ENCODE assay signal across 7 mouse cellular contexts in genomic region chr1:71556688-71557612, GRCm38 (mm10). TPM values are rescaled to one million over a fixed set of nuclear protein-coding genes. Genes with fewer than 3 reads are reported as not detected.
DNase-seq lines count a peak whose midpoint lies in the region; ATAC-seq and TF ChIP-seq lines count a peak whose summit lies in the region.

Atic (plus strand) TSS chr1:71557150.

- H3K9ac ChIP-seq in intestine, postnatal 0 days (ENCODE audit: low read depth, low read length): peak within 1 kb of the TSS; percentile 55
- peak within 1 kb of the TSS; percentile 77 for H3K9ac ChIP-seq in midbrain, embryonic 12.5 days (replicated peaks)

- peaks cover 38% of the 10 kb centered on the region for H3K36me3 ChIP-seq in embryonic facial prominence, embryonic 10.5 days (replicated peaks)
- peaks cover 16% of the 10 kb centered on the region for H3K36me3 ChIP-seq in intestine, postnatal 0 days (ENCODE audit: control insufficient read depth, insufficient read depth)
- peaks cover 21% of the 10 kb centered on the region for H3K36me3 ChIP-seq in midbrain, embryonic 12.5 days
- peaks cover 6% of the 10 kb centered on the region for H3K36me3 ChIP-seq in small intestine, adult 2 months (ENCODE audit: control insufficient read depth, insufficient read depth, low read length)

- H3K27ac ChIP-seq in embryonic facial prominence, embryonic 10.5 days (replicated peaks): peak within 1 kb of the TSS; percentile 88
- H3K27ac ChIP-seq in intestine, postnatal 0 days (ENCODE audit: low read depth, low read length): peak within 1 kb of the TSS; percentile 60
- no peak within 1 kb of the TSS; the same call in 1 of the 2 replicates for H3K27ac ChIP-seq in midbrain, embryonic 12.5 days (replicated peaks)
- no peak within 1 kb of the TSS for H3K27ac ChIP-seq in small intestine, adult 2 months (ENCODE audit: insufficient read depth, low read depth, low read length)

- peak; percentile 49 for TF ChIP-seq POLR2A in small intestine, adult 2 months (IDR thresholded peaks at IDR 0.05; ENCODE audit: low read depth, low read length)

- H3K4me3 ChIP-seq in embryonic facial prominence, embryonic 10.5 days: peak within 1 kb of the TSS; percentile 68
- H3K4me3 ChIP-seq in intestine, postnatal 0 days (ENCODE audit: low read depth, low read length): peak within 1 kb of the TSS; percentile 45
- peak within 1 kb of the TSS; percentile 61 for H3K4me3 ChIP-seq in midbrain, embryonic 12.5 days
- peak within 1 kb of the TSS; percentile 76 for H3K4me3 ChIP-seq in small intestine, adult 2 months (ENCODE audit: low read depth, low read length)

- peak; percentile 15; the same call in 1 of the 2 replicates for TF ChIP-seq CTCF in intestine, postnatal 0 days (IDR thresholded peaks at IDR 0.05; ENCODE audit: low read depth)
- TF ChIP-seq CTCF in small intestine, adult 2 months (IDR thresholded peaks at IDR 0.05; ENCODE audit: extremely low read depth, insufficient read length, insufficient replicate concordance, low read depth, low read length): no peak

- DNase-seq in adrenal gland, postnatal 10 days: peak; percentile 94
- peak; percentile 96 for DNase-seq in embryonic facial prominence, embryonic 10.5 days (ENCODE audit: low spot score)
- no peak for DNase-seq in gonadal fat pad, adult 2 months (ENCODE audit: low read depth)
- peak; percentile 91 for DNase-seq in left cerebral cortex, postnatal 4 days

- H3K9me3 ChIP-seq in embryonic facial prominence, embryonic 10.5 days: no peaks in the 10 kb centered on the region; the same call in 1 of the 2 replicates
- H3K9me3 ChIP-seq in intestine, postnatal 0 days (ENCODE audit: control insufficient read depth): no peaks in the 10 kb centered on the region
- peaks cover 5% of the 10 kb centered on the region; the same call in 1 of the 2 replicates for H3K9me3 ChIP-seq in midbrain, embryonic 12.5 days

- intact Hi-C loops in left cerebral cortex, postnatal 4 days (cut with DNase I): no loop called here

- H3K27me3 ChIP-seq in embryonic facial prominence, embryonic 10.5 days (replicated peaks; ENCODE audit: low read depth, poor library complexity, severe bottlenecking): no peaks in the 10 kb centered on the region
- no peaks in the 10 kb centered on the region for H3K27me3 ChIP-seq in intestine, postnatal 0 days (replicated peaks; ENCODE audit: control insufficient read depth, insufficient read depth, low read length)
- no peaks in the 10 kb centered on the region for H3K27me3 ChIP-seq in midbrain, embryonic 12.5 days
- no peaks in the 10 kb centered on the region for H3K27me3 ChIP-seq in small intestine, adult 2 months (ENCODE audit: control insufficient read depth, insufficient read depth, low read length)

- ATAC-seq in intestine, postnatal 0 days: peak; percentile 100
- peak; percentile 100 for ATAC-seq in midbrain, embryonic 12.5 days (ENCODE audit: low FRiP score, low read depth)

- H3K4me1 ChIP-seq in embryonic facial prominence, embryonic 10.5 days: peaks cover 15% of the 10 kb centered on the region
- no peaks in the 10 kb centered on the region for H3K4me1 ChIP-seq in intestine, postnatal 0 days (replicated peaks; ENCODE audit: control insufficient read depth, insufficient read depth, low read length)
- H3K4me1 ChIP-seq in midbrain, embryonic 12.5 days: peaks cover 13% of the 10 kb centered on the region
- peaks cover 7% of the 10 kb centered on the region; the same call in 1 of the 2 replicates for H3K4me1 ChIP-seq in small intestine, adult 2 months (ENCODE audit: control insufficient read depth, insufficient read depth, insufficient read length, low read length)

- peak within 1 kb of the TSS; percentile 82 for H3K4me2 ChIP-seq in intestine, postnatal 0 days (replicated peaks; ENCODE audit: low read depth)
- H3K4me2 ChIP-seq in midbrain, embryonic 12.5 days (replicated peaks): peak within 1 kb of the TSS; percentile 91

- under 1% methylated on average over 55 of the region's 55 CpGs for WGBS in embryonic facial prominence, embryonic 10.5 days
- WGBS in intestine, postnatal 0 days: under 1% methylated on average over 51 of the region's 55 CpGs
- WGBS in midbrain, embryonic 12.5 days: under 1% methylated on average over 55 of the region's 55 CpGs
- WGBS in small intestine, adult 2 months: under 1% methylated on average over 55 of the region's 55 CpGs

RNA-seq across cellular contexts. Expression of gene Atic, which starts in this region (rescaled TPM):
- 10 to 100 TPM; 43.6 to 48.1 TPM for total RNA-seq in adrenal gland, postnatal 10 days (2021)
- polyA plus RNA-seq in embryonic facial prominence, embryonic 10.5 days (2016; fragmentation: Nextera tagmentation; extraction: Ambion mirVana): 77.2 and 78.4 TPM in 2 replicates
- 28.1 and 29.0 TPM in 2 replicates for polyA plus RNA-seq in gonadal fat pad, adult 2 months (2012; rRNA removed)
- 23.2 and 24.6 TPM in 2 replicates for polyA plus RNA-seq in intestine, postnatal 0 days (2015; fragmentation: Nextera tagmentation; extraction: Ambion mirVana)
- total RNA-seq in left cerebral cortex, postnatal 4 days (2021): 10 to 100 TPM; 55.5 to 60.7 TPM
- 31.4 and 34.2 TPM in 2 replicates for polyA plus RNA-seq in midbrain, embryonic 12.5 days (2016; fragmentation: Nextera tagmentation; extraction: Ambion mirVana)
- polyA plus RNA-seq in small intestine, adult 2 months (2012; rRNA removed): 10.0 and 13.9 TPM in 2 replicates

Comparison
In these comparisons a context has a peak if more than half of its experiments do, and no peak if none do; other contexts are left out.
1. H3K27ac ChIP-seq: peak in embryonic facial prominence, embryonic 10.5 days (single experiment) and intestine, postnatal 0 days (single experiment); none in midbrain, embryonic 12.5 days (single experiment) and small intestine, adult 2 months (single experiment).
2. Peak in every context shown above with its lines, with median percentiles within 50 percentile points of each other: H3K4me3 ChIP-seq.